Comparison of ENCODE assay signal across 25 mouse cellular contexts in genomic region chr7:128664861-128665377, GRCm38 (mm10). TPM values are rescaled to one million over a fixed set of nuclear protein-coding genes. Genes with fewer than 3 reads are reported as not detected.
DNase-seq lines count a peak whose midpoint lies in the region; ATAC-seq and TF ChIP-seq lines count a peak whose summit lies in the region.
"Had no signal": no experiment of that assay in that cellular context is flagged by ENCODE, and none has a peak within 500 bp of the region (broad histone marks: within the 10 kb centered on the region; RNA-seq: fewer than 3 reads in every experiment).

No protein-coding gene starts in this region.

- TF ChIP-seq CTCF in liver, postnatal 0 days (IDR thresholded peaks at IDR 0.05; ENCODE audit: low read depth): no peak
- no peak for TF ChIP-seq CTCF in MEL (IDR thresholded peaks at IDR 0.05 in 2 of 3, conservative IDR thresholded peaks at IDR 0.05 in 1 of 3; ENCODE audit: control insufficient read depth in 1 of 3, insufficient read depth in 1 of 3, low read depth in 2 of 3, low read length in 3 of 3, poor library complexity in 1 of 3, severe bottlenecking in 1 of 3)

- 85% methylated on average over 11 of the region's 11 CpGs for WGBS in intestine, embryonic 14.5 days
- 85% methylated on average over 11 of the region's 11 CpGs for WGBS in intestine, embryonic 16.5 days
- WGBS in liver, embryonic 13.5 days (ENCODE audit: insufficient replicate concordance): 45% methylated on average over 11 of the region's 11 CpGs
- 65% methylated on average over 11 of the region's 11 CpGs for WGBS in liver, postnatal 0 days (ENCODE audit: insufficient replicate concordance)
- WGBS in kidney, embryonic 16.5 days: 90% methylated on average over 11 of the region's 11 CpGs

- TF ChIP-seq POLR2A in MEL (IDR thresholded peaks at IDR 0.05; ENCODE audit: control insufficient read depth in 1 of 2, insufficient read depth in 1 of 2, low read depth in 1 of 2, low read length in 2 of 2, poor library complexity in 1 of 2): no peak

- no peak for TF ChIP-seq RAD21 in MEL (IDR thresholded peaks at IDR 0.05; ENCODE audit: low read depth, low read length)

- H3K79me2 ChIP-seq in MEL (ENCODE audit: control insufficient read depth, insufficient read depth, low read length, poor library complexity): no peaks in the 10 kb centered on the region

- H3K9ac ChIP-seq in intestine, embryonic 14.5 days (ENCODE audit: low read length): no peak overlapping the region
- H3K9ac ChIP-seq in intestine, embryonic 16.5 days (ENCODE audit: low read depth, low read length): no peak overlapping the region
- no peak overlapping the region for H3K9ac ChIP-seq in liver, embryonic 13.5 days
- no peak overlapping the region for H3K9ac ChIP-seq in liver, postnatal 0 days (replicated peaks)
- H3K9ac ChIP-seq in MEL (ENCODE audit: control insufficient read depth, low read depth, low read length, poor library complexity, severe bottlenecking): 0 out of 2 replicates have a peak overlapping the region, but pooled peaks have one; percentile 11
- H3K9ac ChIP-seq in kidney, embryonic 16.5 days (replicated peaks; ENCODE audit: low read length): no peak overlapping the region
- H3K9ac ChIP-seq: embryonic facial prominence, embryonic 13.5 days; embryonic facial prominence, embryonic 15.5 days; forebrain, embryonic 12.5 days had no signal

- no peaks in the 10 kb centered on the region for H3K4me1 ChIP-seq in intestine, embryonic 14.5 days (replicated peaks; ENCODE audit: control insufficient read depth, insufficient read depth, low read length)
- no peaks in the 10 kb centered on the region for H3K4me1 ChIP-seq in intestine, embryonic 16.5 days (ENCODE audit: control insufficient read depth, insufficient read depth, low read length)
- H3K4me1 ChIP-seq in liver, embryonic 13.5 days (replicated peaks): peaks cover 43% of the 10 kb centered on the region
- H3K4me1 ChIP-seq in liver, postnatal 0 days (ENCODE audit: insufficient read depth): no peaks in the 10 kb centered on the region
- H3K4me1 ChIP-seq in MEL (ENCODE audit: control insufficient read depth in 1 of 2, insufficient read depth in 2 of 2, low read length in 2 of 2): peaks cover 14 to 16% of the 10 kb centered on the region in 2 experiments
- no peaks in the 10 kb centered on the region for H3K4me1 ChIP-seq in kidney, embryonic 16.5 days (ENCODE audit: insufficient read depth, low read length)
- H3K4me1 ChIP-seq: embryonic facial prominence, embryonic 13.5 days; embryonic facial prominence, embryonic 15.5 days had no signal

- 0 out of 2 replicates have a peak, but pooled peaks cover 12% of the 10 kb centered on the region for H3K36me3 ChIP-seq in intestine, embryonic 14.5 days (ENCODE audit: control insufficient read depth, insufficient read depth, low read length)
- H3K36me3 ChIP-seq in intestine, embryonic 16.5 days (ENCODE audit: control insufficient read depth, insufficient read depth, low read length): no peaks in the 10 kb centered on the region
- peaks cover 4% of the 10 kb centered on the region for H3K36me3 ChIP-seq in liver, embryonic 13.5 days
- H3K36me3 ChIP-seq in liver, postnatal 0 days (replicated peaks; ENCODE audit: insufficient read depth, low read length): peaks cover 16% of the 10 kb centered on the region; the same call in 1 of the 2 replicates
- peaks cover 0 to 19% of the 10 kb centered on the region in 2 experiments; a peak in 2 of 4 replicates for H3K36me3 ChIP-seq in MEL (ENCODE audit: control insufficient read depth in 1 of 2, insufficient read depth in 2 of 2, low read length in 2 of 2)
- H3K36me3 ChIP-seq in kidney, embryonic 16.5 days (ENCODE audit: insufficient read depth, low read length): peaks cover 26% of the 10 kb centered on the region

- TF ChIP-seq EP300 in liver, postnatal 0 days (IDR thresholded peaks at IDR 0.05; ENCODE audit: low read depth): no peak
- peak; percentile 49 to 55; a peak in 3 of 4 replicates for TF ChIP-seq EP300 in MEL (IDR thresholded peaks at IDR 0.05; ENCODE audit: low read depth in 1 of 2, low read length in 2 of 2)

- no peak overlapping the region for H3K4me2 ChIP-seq in intestine, embryonic 14.5 days (ENCODE audit: low read length)
- no peak overlapping the region for H3K4me2 ChIP-seq in intestine, embryonic 16.5 days (ENCODE audit: low read depth, low read length)
- H3K4me2 ChIP-seq in liver, embryonic 13.5 days: no peak overlapping the region
- no peak overlapping the region for H3K4me2 ChIP-seq in liver, postnatal 0 days (ENCODE audit: low read depth, low read length)
- no peak overlapping the region for H3K4me2 ChIP-seq in kidney, embryonic 16.5 days (replicated peaks; ENCODE audit: low read depth, low read length)
- H3K4me2 ChIP-seq: embryonic facial prominence, embryonic 13.5 days; embryonic facial prominence, embryonic 15.5 days; forebrain, embryonic 12.5 days had no signal

- no peak overlapping the region for H3K4me3 ChIP-seq in intestine, embryonic 14.5 days (ENCODE audit: low read depth, low read length)
- no peak overlapping the region for H3K4me3 ChIP-seq in intestine, embryonic 16.5 days (ENCODE audit: low read length)
- no peak overlapping the region for H3K4me3 ChIP-seq in liver, embryonic 13.5 days (replicated peaks)
- H3K4me3 ChIP-seq in liver, postnatal 0 days (ENCODE audit: low read depth, low read length): no peak overlapping the region
- H3K4me3 ChIP-seq in MEL (ENCODE audit: control insufficient read depth in 1 of 2, insufficient read depth in 1 of 2, low read depth in 2 of 2, low read length in 2 of 2): peak overlapping the region; percentile 15 to 44; a peak in 3 of 4 replicates
- H3K4me3 ChIP-seq in kidney, embryonic 16.5 days (ENCODE audit: low read length): no peak overlapping the region
- H3K4me3 ChIP-seq: embryonic facial prominence, embryonic 13.5 days; embryonic facial prominence, embryonic 15.5 days; erythroblast, embryonic 14.5 days; forebrain, embryonic 10.5 days; forebrain, embryonic 12.5 days had no signal

- no peaks in the 10 kb centered on the region for H3K9me3 ChIP-seq in intestine, embryonic 14.5 days (ENCODE audit: control insufficient read depth, low read length)
- no peaks in the 10 kb centered on the region for H3K9me3 ChIP-seq in intestine, embryonic 16.5 days (ENCODE audit: control insufficient read depth, low read length)
- no peaks in the 10 kb centered on the region for H3K9me3 ChIP-seq in liver, embryonic 13.5 days (replicated peaks)
- peaks cover 2% of the 10 kb centered on the region; the same call in 1 of the 2 replicates for H3K9me3 ChIP-seq in liver, postnatal 0 days (ENCODE audit: low read length)
- H3K9me3 ChIP-seq in MEL (replicated peaks; ENCODE audit: insufficient read depth, low read length): no peaks in the 10 kb centered on the region
- no peaks in the 10 kb centered on the region for H3K9me3 ChIP-seq in kidney, embryonic 16.5 days (ENCODE audit: low read length)
- H3K9me3 ChIP-seq: embryonic facial prominence, embryonic 13.5 days; embryonic facial prominence, embryonic 15.5 days; forebrain, embryonic 12.5 days had no signal

- H3K27ac ChIP-seq in intestine, embryonic 14.5 days (ENCODE audit: low read depth): no peak overlapping the region
- H3K27ac ChIP-seq in intestine, embryonic 16.5 days (ENCODE audit: low read length): no peak overlapping the region
- H3K27ac ChIP-seq in liver, embryonic 13.5 days: no peak overlapping the region; the same call in 1 of the 2 replicates
- H3K27ac ChIP-seq in liver, postnatal 0 days (ENCODE audit: low read depth): no peak overlapping the region
- peak overlapping the region; percentile 40 for H3K27ac ChIP-seq in MEL (ENCODE audit: control insufficient read depth, low read depth, low read length)
- no peak overlapping the region for H3K27ac ChIP-seq in kidney, embryonic 16.5 days (ENCODE audit: low read length)
- H3K27ac ChIP-seq: embryonic facial prominence, embryonic 13.5 days; embryonic facial prominence, embryonic 15.5 days; forebrain, embryonic 10.5 days; forebrain, embryonic 12.5 days had no signal

- DNase-seq in intestine, embryonic 14.5 days (ENCODE audit: low spot score): peak; percentile 18
- peak; percentile 15 for DNase-seq in liver, embryonic 13.5 days
- DNase-seq in liver, postnatal 0 days: no peak
- peak; percentile 79 for DNase-seq in MEL (ENCODE audit: low read depth, low spot score)
- no peak for DNase-seq in embryo, embryonic 10.5 days (ENCODE audit: low spot score)
- DNase-seq: adrenal gland, adult 8-10 months; adrenal gland, postnatal 14 days; adrenal gland, postnatal 36 days; cerebellum, adult 11-12 months; cerebellum, adult 2 months; cerebellum, adult 9-10 months; cerebellum, postnatal 10 days; cerebellum, postnatal 25 days; embryo, embryonic 11 days had no signal

- no peak for ATAC-seq in intestine, embryonic 14.5 days (replicated peaks; ENCODE audit: low FRiP score, low TSS enrichment, low read depth)
- ATAC-seq in intestine, embryonic 16.5 days: no peak
- ATAC-seq in liver, embryonic 13.5 days (ENCODE audit: low read depth): no peak
- ATAC-seq in liver, postnatal 0 days: no peak
- ATAC-seq in kidney, embryonic 16.5 days (ENCODE audit: low FRiP score, low TSS enrichment): no peak
- ATAC-seq: activated CD4-positive, CD25-positive, alpha-beta regulatory T cell, adult 4 months; forebrain, embryonic 14.5 days; forebrain, embryonic 16.5 days; Patski had no signal

- H3K27me3 ChIP-seq in intestine, embryonic 14.5 days (replicated peaks; ENCODE audit: control insufficient read depth, insufficient read depth, low read length): no peaks in the 10 kb centered on the region
- H3K27me3 ChIP-seq in intestine, embryonic 16.5 days (replicated peaks; ENCODE audit: control insufficient read depth, insufficient read depth, low read length): no peaks in the 10 kb centered on the region
- no peaks in the 10 kb centered on the region for H3K27me3 ChIP-seq in liver, embryonic 13.5 days
- no peaks in the 10 kb centered on the region for H3K27me3 ChIP-seq in liver, postnatal 0 days (ENCODE audit: insufficient read depth, low read length)
- no peaks in the 10 kb centered on the region for H3K27me3 ChIP-seq in MEL (ENCODE audit: control insufficient read depth in 1 of 2, insufficient read depth in 2 of 2, low read length in 2 of 2)
- H3K27me3 ChIP-seq in kidney, embryonic 16.5 days (ENCODE audit: insufficient read depth, low read length): no peaks in the 10 kb centered on the region
- H3K27me3 ChIP-seq: embryonic facial prominence, embryonic 13.5 days; embryonic facial prominence, embryonic 15.5 days; forebrain, embryonic 12.5 days; Patski had no signal

TF ChIP-seq in MEL, 35 proteins besides CTCF, POLR2A, EP300 and RAD21 (continues in another document):
- TF ChIP-seq NELFE (IDR thresholded peaks at IDR 0.05; ENCODE audit: low read depth, low read length): no peak

RNA-seq across cellular contexts. Expression of gene Inpp5f, which starts 53.8 kb away (rescaled TPM):
- 33.7 and 33.8 TPM in 2 replicates for polyA plus RNA-seq in intestine, embryonic 14.5 days (2014; fragmentation: Nextera tagmentation; extraction: Ambion mirVana)
- polyA plus RNA-seq in intestine, embryonic 16.5 days (2015; fragmentation: Nextera tagmentation; extraction: Ambion mirVana): 12.0 and 12.6 TPM in 2 replicates
- 6.9 and 7.4 TPM in 2 replicates for polyA plus RNA-seq in liver, embryonic 13.5 days (2015; fragmentation: Nextera tagmentation; extraction: Ambion mirVana)
- polyA plus RNA-seq in liver, postnatal 0 days (2015; fragmentation: Nextera tagmentation; extraction: Ambion mirVana): 7.2 and 7.3 TPM in 2 replicates
- 9.5 and 9.9 TPM in 2 replicates for total RNA-seq in MEL (2012; rRNA removed)
- polyA plus RNA-seq in MEL (2012; ENCODE audit: insufficient read depth in 1 of 2, insufficient read length in 2 of 2, low read depth in 1 of 2, low replicate concordance in 2 of 2, missing spikeins in 1 of 2): 10 to 100 TPM in 1 of 2 experiments, not detected in 1; 14.3 TPM
- 24.5 and 25.9 TPM in 2 replicates for polyA plus RNA-seq in kidney, embryonic 16.5 days (2015; fragmentation: Nextera tagmentation; extraction: Ambion mirVana)

Comparison
In these comparisons a context has a peak if more than half of its experiments do, and no peak if none do; other contexts are left out.
1. DNase-seq: peak in intestine, embryonic 14.5 days (single experiment), liver, embryonic 13.5 days (single experiment) and MEL (single experiment); none in liver, postnatal 0 days (single experiment) and embryo, embryonic 10.5 days (single experiment).
2. H3K4me3 ChIP-seq: peak in MEL (2 of 2); none in intestine, embryonic 14.5 days (single experiment), intestine, embryonic 16.5 days (single experiment), liver, embryonic 13.5 days (single experiment), liver, postnatal 0 days (single experiment) and kidney, embryonic 16.5 days (single experiment).